Mouse (Mus musculus): Measurements from ENCODE around the gene Slc9b1. TPM values are rescaled to one million over a fixed set of nuclear protein-coding genes. Genes with fewer than 3 reads are reported as not detected.

Slc9b1 gene
- total RNA-seq, 1 experiment from 2014 or later: 0.95 TPM

GRCm38 (mm10) chr3:135375836-135376235 is 28.0 kb downstream of the Slc9b1 start:
- no peak for ATAC-seq (replicated peaks; ENCODE audit: insufficient number of reproducible peaks, low FRiP score, low TSS enrichment, poor library complexity, severe bottlenecking)

- no peak for ATAC-seq (replicated peaks; ENCODE audit: insufficient number of reproducible peaks, low FRiP score, low TSS enrichment, poor library complexity, severe bottlenecking)
Observed at GRCm38 (mm10) chr3:135377445-135377844, 29.6 kb downstream of the Slc9b1 start.

GRCm38 (mm10) chr3:135379868-135380267 is 32.0 kb downstream of the Slc9b1 start:
- no peak for ATAC-seq (replicated peaks; ENCODE audit: insufficient number of reproducible peaks, low FRiP score, low TSS enrichment, poor library complexity, severe bottlenecking)

- no peak for ATAC-seq (replicated peaks; ENCODE audit: insufficient number of reproducible peaks, low FRiP score, low TSS enrichment, poor library complexity, severe bottlenecking)
Observed at GRCm38 (mm10) chr3:135393186-135393585, 45.4 kb downstream of the Slc9b1 start.

- ATAC-seq (replicated peaks; ENCODE audit: insufficient number of reproducible peaks, low FRiP score, low TSS enrichment, poor library complexity, severe bottlenecking): no peak
Observed at GRCm38 (mm10) chr3:135395085-135395484, 47.3 kb downstream of the Slc9b1 start.

- no peak for ATAC-seq (replicated peaks; ENCODE audit: insufficient number of reproducible peaks, low FRiP score, low TSS enrichment, poor library complexity, severe bottlenecking)
Observed at GRCm38 (mm10) chr3:135396081-135396480, 48.3 kb downstream of the Slc9b1 start.

GRCm38 (mm10) chr3:135397112-135397511 is 49.3 kb downstream of the Slc9b1 start:
- no peak for ATAC-seq (replicated peaks; ENCODE audit: insufficient number of reproducible peaks, low FRiP score, low TSS enrichment, poor library complexity, severe bottlenecking)

- peak; percentile 97 for ATAC-seq (replicated peaks; ENCODE audit: insufficient number of reproducible peaks, low FRiP score, low TSS enrichment, poor library complexity, severe bottlenecking)
Observed at GRCm38 (mm10) chr3:135402201-135402658, 54.4 kb downstream of the Slc9b1 start.

- ATAC-seq (replicated peaks; ENCODE audit: insufficient number of reproducible peaks, low FRiP score, low TSS enrichment, poor library complexity, severe bottlenecking): no peak
Observed at GRCm38 (mm10) chr3:135403211-135403610, 55.4 kb downstream of the Slc9b1 start.

GRCm38 (mm10) chr3:135403856-135404255 is 56.0 kb downstream of the Slc9b1 start:
- ATAC-seq (replicated peaks; ENCODE audit: insufficient number of reproducible peaks, low FRiP score, low TSS enrichment, poor library complexity, severe bottlenecking): no peak

- ATAC-seq (replicated peaks; ENCODE audit: insufficient number of reproducible peaks, low FRiP score, low TSS enrichment, poor library complexity, severe bottlenecking): no peak
Observed at GRCm38 (mm10) chr3:135404599-135404998, 56.8 kb downstream of the Slc9b1 start.

GRCm38 (mm10) chr3:135407351-135407750 is 59.5 kb downstream of the Slc9b1 start:
- no peak for ATAC-seq (replicated peaks; ENCODE audit: insufficient number of reproducible peaks, low FRiP score, low TSS enrichment, poor library complexity, severe bottlenecking)

GRCm38 (mm10) chr3:135409219-135409618 is 61.4 kb downstream of the Slc9b1 start:
- ATAC-seq (replicated peaks; ENCODE audit: insufficient number of reproducible peaks, low FRiP score, low TSS enrichment, poor library complexity, severe bottlenecking): no peak

- ATAC-seq (replicated peaks; ENCODE audit: insufficient number of reproducible peaks, low FRiP score, low TSS enrichment, poor library complexity, severe bottlenecking): no peak
Observed at GRCm38 (mm10) chr3:135411056-135411455, 63.2 kb downstream of the Slc9b1 start.

- no peak for ATAC-seq (replicated peaks; ENCODE audit: insufficient number of reproducible peaks, low FRiP score, low TSS enrichment, poor library complexity, severe bottlenecking)
Observed at GRCm38 (mm10) chr3:135411824-135412223, 64.0 kb downstream of the Slc9b1 start.

GRCm38 (mm10) chr3:135417245-135417644 is 69.4 kb downstream of the Slc9b1 start:
- no peak for ATAC-seq (replicated peaks; ENCODE audit: insufficient number of reproducible peaks, low FRiP score, low TSS enrichment, poor library complexity, severe bottlenecking)

- no peak for ATAC-seq (replicated peaks; ENCODE audit: insufficient number of reproducible peaks, low FRiP score, low TSS enrichment, poor library complexity, severe bottlenecking)
Observed at GRCm38 (mm10) chr3:135417799-135418198, 70.0 kb downstream of the Slc9b1 start.

GRCm38 (mm10) chr3:135420542-135421309 is 72.9 kb downstream of the Slc9b1 start:
- 0 out of 2 replicates have a peak, but pooled peaks have one; percentile 51 for ATAC-seq (replicated peaks; ENCODE audit: insufficient number of reproducible peaks, low FRiP score, low TSS enrichment, poor library complexity, severe bottlenecking)

GRCm38 (mm10) chr3:135421310-135421594 is 73.4 kb downstream of the Slc9b1 start:
- ATAC-seq (replicated peaks; ENCODE audit: insufficient number of reproducible peaks, low FRiP score, low TSS enrichment, poor library complexity, severe bottlenecking): no peak

GRCm38 (mm10) chr3:135422232-135422855 is 74.5 kb downstream of the Slc9b1 start:
- no peak for ATAC-seq (replicated peaks; ENCODE audit: insufficient number of reproducible peaks, low FRiP score, low TSS enrichment, poor library complexity, severe bottlenecking)
